ENCODE assay signal across 10 mouse cellular contexts in genomic region chr1:169495621-169496020, GRCm38 (mm10). TPM values are rescaled to one million over a fixed set of nuclear protein-coding genes. Genes with fewer than 3 reads are reported as not detected.
A peak's percentile ranks its signal among the peaks of the same experiment; 100 is the strongest.
DNase-seq lines count a peak whose midpoint lies in the region; ATAC-seq and TF ChIP-seq lines count a peak whose summit lies in the region.
"Had no signal": no experiment of that assay in that cellular context is flagged by ENCODE, and none has a peak within 500 bp of the region (broad histone marks: within the 10 kb centered on the region; RNA-seq: fewer than 3 reads in every experiment).

No protein-coding gene starts in this region.

- 49% methylated on average over 8 of the region's 8 CpGs for WGBS in forebrain, postnatal 0 days
- WGBS in forebrain, embryonic 12.5 days: 76% methylated on average over 8 of the region's 8 CpGs

- intact Hi-C loops in left cerebral cortex, postnatal 25 days (cut with DNase I): no loop called here

- no peaks in the 10 kb centered on the region for H3K4me1 ChIP-seq in forebrain, postnatal 0 days (ENCODE audit: insufficient read depth)
- H3K4me1 ChIP-seq in forebrain, embryonic 12.5 days: no peaks in the 10 kb centered on the region
- H3K4me1 ChIP-seq: heart, embryonic 13.5 days had no signal

- DNase-seq in forebrain, postnatal 0 days: peak; percentile 86
- DNase-seq in 3T3-L1 (ENCODE audit: low read depth, low spot score): peak; percentile 60
- DNase-seq in c-Kit-positive CD71-negative TER-119-negative erythroid progenitor cells, embryonic 14.5 days (ENCODE audit: low read depth): peak; percentile 5
- peak; percentile 41 to 81 for DNase-seq in frontal cortex, adult 2 months (ENCODE audit: extremely low spot score in 1 of 2, low spot score in 1 of 2)
- DNase-seq in left cerebral cortex, postnatal 25 days (ENCODE audit: low spot score in 2 of 2): peak; percentile 59 to 79
- DNase-seq in retina, embryonic 14.5 days (ENCODE audit: low spot score): peak; percentile 60

- no peak overlapping the region for H3K4me2 ChIP-seq in forebrain, postnatal 0 days (ENCODE audit: low read depth)
- H3K4me2 ChIP-seq in forebrain, embryonic 12.5 days: no peak overlapping the region
- H3K4me2 ChIP-seq: heart, embryonic 13.5 days had no signal

- TF ChIP-seq CTCF in forebrain, postnatal 0 days (IDR thresholded peaks at IDR 0.05; ENCODE audit: low read depth): peak; percentile 87

- no peak overlapping the region for H3K9ac ChIP-seq in forebrain, postnatal 0 days
- no peak overlapping the region for H3K9ac ChIP-seq in forebrain, embryonic 12.5 days
- H3K9ac ChIP-seq: heart, embryonic 13.5 days had no signal

- peak; percentile 61; the same call in 1 of the 2 replicates for ATAC-seq in forebrain, postnatal 0 days
- no peak for ATAC-seq in forebrain, embryonic 12.5 days (ENCODE audit: low FRiP score)
- no peak for ATAC-seq in monocyte, adult 5-6 weeks (replicated peaks; ENCODE audit: insufficient number of reproducible peaks, low FRiP score, low TSS enrichment, poor library complexity, severe bottlenecking)

- no peaks in the 10 kb centered on the region for H3K36me3 ChIP-seq in forebrain, postnatal 0 days (ENCODE audit: insufficient read depth)
- H3K36me3 ChIP-seq in forebrain, embryonic 12.5 days (replicated peaks): peaks cover 31% of the 10 kb centered on the region

- H3K9me3 ChIP-seq in forebrain, postnatal 0 days (ENCODE audit: low read length): no peaks in the 10 kb centered on the region
- H3K9me3 ChIP-seq in forebrain, embryonic 12.5 days: no peaks in the 10 kb centered on the region
- H3K9me3 ChIP-seq: heart, embryonic 13.5 days had no signal

- no peak overlapping the region for H3K4me3 ChIP-seq in forebrain, postnatal 0 days (ENCODE audit: low read depth, low read length)
- H3K4me3 ChIP-seq in forebrain, embryonic 12.5 days (replicated peaks): no peak overlapping the region
- H3K4me3 ChIP-seq: heart, embryonic 13.5 days; myocyte had no signal

- H3K27ac ChIP-seq in forebrain, postnatal 0 days (ENCODE audit: low read depth, low read length): no peak overlapping the region
- no peak overlapping the region for H3K27ac ChIP-seq in forebrain, embryonic 12.5 days
- H3K27ac ChIP-seq: heart, embryonic 13.5 days had no signal

- no peaks in the 10 kb centered on the region for H3K27me3 ChIP-seq in forebrain, postnatal 0 days (ENCODE audit: insufficient read depth, low read length)
- H3K27me3 ChIP-seq in forebrain, embryonic 12.5 days: no peaks in the 10 kb centered on the region
- H3K27me3 ChIP-seq: heart, embryonic 13.5 days had no signal

RNA-seq across cellular contexts. Expression of gene Nuf2, which starts 35.6 kb away (rescaled TPM):
- total RNA-seq in forebrain, postnatal 0 days (2014; rRNA removed): 7.3 and 8.6 TPM in 2 replicates
- 7.9 and 9.2 TPM in 2 replicates for polyA plus RNA-seq in forebrain, postnatal 0 days (2015; fragmentation: Nextera tagmentation; extraction: Ambion mirVana)
- polyA plus RNA-seq in forebrain, embryonic 12.5 days (2016; fragmentation: Nextera tagmentation; extraction: Ambion mirVana): 84.3 and 86.3 TPM in 2 replicates
- 2.2 TPM in 2 replicates for polyA plus RNA-seq in frontal cortex, adult 2 months (2012; rRNA removed)
- 1 to 10 TPM; 1.9 to 2.1 TPM for total RNA-seq in left cerebral cortex, postnatal 25 days (2021)
- total RNA-seq in monocyte, adult 5-6 weeks (2017): 0.57 to 4.6 TPM (median 1.7 TPM) in 3 replicates

Comparison
In these comparisons a context has a peak if more than half of its experiments do, and no peak if none do; other contexts are left out.
1. DNase-seq: peak in every context shown above with its lines; median percentile 86 in forebrain, postnatal 0 days; 69 in left cerebral cortex, postnatal 25 days; 61 in frontal cortex, adult 2 months; 60 in 3T3-L1; 60 in retina, embryonic 14.5 days; 5 in c-Kit-positive CD71-negative TER-119-negative erythroid progenitor cells, embryonic 14.5 days.